ENCODE assay signal across 8 mouse cellular contexts in genomic region chr7:125393654-125394346, GRCm38 (mm10). TPM values are rescaled to one million over a fixed set of nuclear protein-coding genes. Genes with fewer than 3 reads are reported as not detected.
DNase-seq lines count a peak whose midpoint lies in the region; ATAC-seq and TF ChIP-seq lines count a peak whose summit lies in the region.

No protein-coding gene starts in this region.

- peak overlapping the region; percentile 45 for H3K4me3 ChIP-seq in embryonic facial prominence, embryonic 13.5 days
- peak overlapping the region; percentile 45 for H3K4me3 ChIP-seq in limb, embryonic 13.5 days
- peak overlapping the region; percentile 43 for H3K4me3 ChIP-seq in midbrain, embryonic 16.5 days (ENCODE audit: low read depth, low read length)
- H3K4me3 ChIP-seq in spleen, adult 2 months (ENCODE audit: extremely low read depth, insufficient read depth, insufficient read length): peak overlapping the region; percentile 18; the same call in 1 of the 2 replicates

- no peaks in the 10 kb centered on the region for H3K36me3 ChIP-seq in embryonic facial prominence, embryonic 13.5 days
- H3K36me3 ChIP-seq in limb, embryonic 13.5 days: no peaks in the 10 kb centered on the region
- no peaks in the 10 kb centered on the region for H3K36me3 ChIP-seq in midbrain, embryonic 16.5 days (ENCODE audit: control insufficient read depth, insufficient read depth, low read length)
- no peaks in the 10 kb centered on the region for H3K36me3 ChIP-seq in spleen, adult 2 months (ENCODE audit: control insufficient read depth, insufficient read depth, low read length)

- DNase-seq in 416B (ENCODE audit: low read depth): peak; percentile 79
- DNase-seq in adrenal gland, postnatal 4 days (ENCODE audit: low spot score in 2 of 2): peak; percentile 96 to 97
- DNase-seq in heart, adult 8-10 months (ENCODE audit: low spot score): peak; percentile 95
- DNase-seq in kidney, adult 9 months: peak; percentile 95
- DNase-seq in spleen, adult 2 months (ENCODE audit: low read depth in 1 of 2, low spot score in 2 of 2): peak; percentile 36 to 84

- H3K4me2 ChIP-seq in embryonic facial prominence, embryonic 13.5 days: peak overlapping the region; percentile 80
- H3K4me2 ChIP-seq in limb, embryonic 13.5 days (replicated peaks): peak overlapping the region; percentile 76
- H3K4me2 ChIP-seq in midbrain, embryonic 16.5 days (ENCODE audit: low read length): peak overlapping the region; percentile 70

- peaks cover 11% of the 10 kb centered on the region; the same call in 1 of the 2 replicates for H3K4me1 ChIP-seq in embryonic facial prominence, embryonic 13.5 days
- H3K4me1 ChIP-seq in limb, embryonic 13.5 days: peaks cover 11% of the 10 kb centered on the region
- H3K4me1 ChIP-seq in midbrain, embryonic 16.5 days (ENCODE audit: control insufficient read depth, insufficient read depth, low read length): peaks cover 6% of the 10 kb centered on the region; the same call in 1 of the 2 replicates
- H3K4me1 ChIP-seq in spleen, adult 2 months (ENCODE audit: control insufficient read depth, insufficient read depth, insufficient read length): 0 out of 2 replicates have a peak, but pooled peaks cover 3% of the 10 kb centered on the region

- H3K9ac ChIP-seq in embryonic facial prominence, embryonic 13.5 days: peak overlapping the region; percentile 65
- peak overlapping the region; percentile 63 for H3K9ac ChIP-seq in limb, embryonic 13.5 days
- H3K9ac ChIP-seq in midbrain, embryonic 16.5 days (ENCODE audit: low read depth, low read length): peak overlapping the region; percentile 68

- ATAC-seq in embryonic facial prominence, embryonic 13.5 days (ENCODE audit: insufficient number of reproducible peaks, insufficient read depth, low FRiP score, low TSS enrichment, low read depth): peak; percentile 85
- ATAC-seq in limb, embryonic 13.5 days (ENCODE audit: low FRiP score, low read depth): peak; percentile 88
- ATAC-seq in midbrain, embryonic 16.5 days: peak; percentile 97

- no peak for TF ChIP-seq POLR2A in spleen, adult 2 months (IDR thresholded peaks at IDR 0.05; ENCODE audit: low read depth, low read length)

- TF ChIP-seq CTCF in spleen, adult 2 months (IDR thresholded peaks at IDR 0.05; ENCODE audit: extremely low read depth, insufficient read depth, insufficient read length, insufficient replicate concordance): peak; percentile 97

- H3K27ac ChIP-seq in embryonic facial prominence, embryonic 13.5 days: peak overlapping the region; percentile 76
- peak overlapping the region; percentile 72 for H3K27ac ChIP-seq in limb, embryonic 13.5 days
- peak overlapping the region; percentile 82 for H3K27ac ChIP-seq in midbrain, embryonic 16.5 days (ENCODE audit: low read length)
- H3K27ac ChIP-seq in spleen, adult 2 months (ENCODE audit: insufficient read depth, low read length): no peak overlapping the region

- peaks cover 4% of the 10 kb centered on the region; the same call in 1 of the 2 replicates for H3K27me3 ChIP-seq in embryonic facial prominence, embryonic 13.5 days
- peaks cover 18% of the 10 kb centered on the region; the same call in 1 of the 2 replicates for H3K27me3 ChIP-seq in limb, embryonic 13.5 days
- H3K27me3 ChIP-seq in midbrain, embryonic 16.5 days (ENCODE audit: control insufficient read depth, insufficient read depth, low read depth, low read length): 0 out of 2 replicates have a peak, but pooled peaks cover 3% of the 10 kb centered on the region
- no peaks in the 10 kb centered on the region for H3K27me3 ChIP-seq in spleen, adult 2 months (ENCODE audit: control insufficient read depth, insufficient read depth, low read length)

- under 1% methylated on average over 33 of the region's 33 CpGs for WGBS in embryonic facial prominence, embryonic 13.5 days
- WGBS in limb, embryonic 13.5 days: under 1% methylated on average over 33 of the region's 33 CpGs
- under 1% methylated on average over 29 of the region's 33 CpGs for WGBS in midbrain, embryonic 16.5 days
- 4% methylated on average over 33 of the region's 33 CpGs for WGBS in spleen, adult 2 months

- no peaks in the 10 kb centered on the region for H3K9me3 ChIP-seq in embryonic facial prominence, embryonic 13.5 days
- no peaks in the 10 kb centered on the region for H3K9me3 ChIP-seq in limb, embryonic 13.5 days
- no peaks in the 10 kb centered on the region for H3K9me3 ChIP-seq in midbrain, embryonic 16.5 days (replicated peaks; ENCODE audit: control insufficient read depth, low read length, poor library complexity, severe bottlenecking)

RNA-seq across cellular contexts. Expression of gene Kdm8, which starts 50.7 kb away (rescaled TPM):
- 1 to 10 TPM; 7.0 to 9.1 TPM for total RNA-seq in adrenal gland, postnatal 4 days (2021)
- polyA plus RNA-seq in embryonic facial prominence, embryonic 13.5 days (2015; fragmentation: Nextera tagmentation; extraction: Ambion mirVana): 9.6 and 10.0 TPM in 2 replicates
- total RNA-seq in heart, adult 8-10 months (2022): 1 to 10 TPM; 3.6 to 6.0 (median 4.0) TPM
- 11.1 and 12.5 TPM in 2 replicates for polyA plus RNA-seq in limb, embryonic 13.5 days (2015; fragmentation: Nextera tagmentation; extraction: Ambion mirVana)
- polyA plus RNA-seq in midbrain, embryonic 16.5 days (2015; fragmentation: Nextera tagmentation; extraction: Ambion mirVana): 3.9 and 4.1 TPM in 2 replicates
- polyA plus RNA-seq in spleen, adult 2 months (2012; rRNA removed): 3.8 and 3.9 TPM in 2 replicates
